Mouse (Mus musculus) olfactory bulb, adult 2 months (tissue): ENCODE measurements around the gene Mto1.

ENCODE experiments used
- CTCF ChIP-seq: fragments of 200-500 bp; IDR thresholded peaks from 2 replicates; pipeline ENCODE4 v1.5.1; 2012; ENCODE audit warnings: low read depth, mild to moderate bottlenecking, low read length, moderate library complexity; ENCODE audit not compliant: insufficient read depth
- POLR2A ChIP-seq: fragments of 200-500 bp; IDR thresholded peaks from 2 replicates; pipeline ENCODE4 v1.6.1; 2012; ENCODE audit warnings: mild to moderate bottlenecking, low read depth, low read length, moderate library complexity; ENCODE audit not compliant: insufficient read depth

GRCm38 (mm10) chr9:78500386-78500785 is 52.4 kb downstream of the Mto1 start:
- TF ChIP-seq CTCF (no peak), POLR2A (no peak)
